Mouse (Mus musculus) urinary bladder, postnatal 25 days (tissue): ENCODE results near the gene Hsh2d.

Experiments used
- DNase-seq: peaks from one replicate; pipeline ENCODE4 v3.0.0; 2022; ENCODE audit warnings: low spot score

Hsh2d gene

DNA sequence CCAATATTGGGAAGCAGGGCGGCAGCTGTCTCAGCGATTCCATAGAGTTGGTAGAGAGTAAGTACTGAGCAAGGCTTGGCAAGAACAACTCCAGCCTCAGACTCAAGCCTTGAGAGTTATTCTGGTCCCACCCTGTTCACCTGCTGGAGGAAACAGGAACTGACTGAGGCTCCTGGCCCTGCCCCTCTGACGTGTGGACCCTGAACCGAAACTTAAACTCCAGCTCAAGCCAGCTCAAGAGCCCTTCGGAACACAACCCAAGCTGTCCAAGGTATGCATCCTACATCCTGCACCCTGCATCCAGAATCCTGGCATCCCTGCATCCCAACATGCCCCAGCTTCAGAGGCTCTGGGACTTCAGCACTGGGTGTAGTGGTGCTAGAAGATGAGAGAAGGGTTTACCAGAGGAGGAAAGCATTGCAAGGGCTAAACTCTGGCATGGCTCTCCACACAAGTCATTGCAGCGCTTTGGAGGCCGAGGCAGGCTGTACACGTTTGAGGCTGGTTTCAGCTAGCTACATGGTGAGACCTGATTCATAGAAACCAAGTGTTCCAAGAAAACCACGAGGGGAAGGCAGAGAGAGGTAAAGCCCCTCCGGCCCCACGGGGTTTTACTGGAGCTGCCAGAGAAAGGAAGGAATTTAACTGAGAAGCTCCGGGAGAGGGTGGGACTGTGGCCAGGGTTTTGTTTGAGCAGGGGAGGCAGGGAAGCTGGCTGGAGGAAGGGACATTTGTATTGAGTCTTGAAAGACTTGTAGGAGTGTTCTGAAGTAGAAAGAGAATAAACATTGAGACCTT is at the start of gene Hsh2d:
TSS of gene Hsh2d (plus strand) at position 222 of the 798 bp plus-strand sequence.
- DNase-seq, result no peak

- no peak for DNase-seq
Measured at GRCm38 (mm10) chr8:72143256-72143824, 46.1 kb upstream of the Hsh2d start.

DNA sequence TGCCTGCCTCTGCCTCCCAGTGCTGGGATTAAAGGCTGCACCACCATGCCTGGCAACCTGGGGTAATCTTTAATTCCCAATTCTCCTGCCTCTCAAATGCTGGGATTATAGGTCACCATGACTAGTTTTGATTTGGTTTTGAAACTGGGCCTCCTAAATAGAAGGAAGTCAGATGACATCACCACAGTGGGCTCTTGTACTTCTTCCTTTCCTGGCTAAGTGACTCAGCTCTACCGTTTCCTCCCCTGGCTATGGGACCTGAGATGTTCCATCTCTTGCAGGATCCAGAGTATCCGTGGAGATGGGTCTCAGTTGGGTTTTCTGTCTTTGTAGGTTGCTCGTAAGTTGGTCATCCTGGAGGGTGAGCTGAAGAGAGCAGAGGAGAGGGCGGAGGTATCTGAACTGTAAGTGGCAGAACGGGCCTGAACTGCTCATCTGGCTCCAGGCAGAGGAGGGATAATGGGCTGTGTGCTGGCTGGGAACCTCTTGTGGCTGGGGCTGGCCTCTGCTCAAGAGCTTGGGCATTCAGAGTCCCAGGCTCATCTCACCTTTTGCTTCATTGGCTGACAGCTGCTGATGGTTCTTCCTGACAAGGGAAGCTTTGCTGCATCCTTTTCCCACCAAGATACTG is 45.0 kb upstream of the Hsh2d start:
- DNase-seq, result no peak

DNA sequence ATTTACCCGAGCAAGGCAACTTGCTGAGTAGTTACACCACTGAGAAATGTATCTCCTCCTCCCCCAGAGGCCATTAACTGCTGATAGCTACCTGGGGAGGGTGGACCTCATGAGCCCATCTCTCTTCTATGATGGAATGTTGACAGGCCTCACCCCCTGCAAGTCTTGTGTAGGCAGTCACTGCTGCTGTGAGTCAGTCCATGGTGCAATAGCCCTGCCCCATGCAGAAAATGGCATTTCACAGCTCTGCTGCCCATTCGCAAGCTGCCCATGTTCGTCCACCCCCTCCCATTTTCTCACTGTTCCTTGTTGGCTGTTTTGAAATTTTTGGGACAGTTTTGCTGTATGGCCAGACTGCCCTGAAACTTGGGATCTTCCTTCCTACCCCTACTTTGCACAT is 43.9 kb upstream of the Hsh2d start:
- no peak for DNase-seq

- DNase-seq, result no peak
Measured at GRCm38 (mm10) chr8:72146056-72146455, 43.4 kb upstream of the Hsh2d start.

DNA sequence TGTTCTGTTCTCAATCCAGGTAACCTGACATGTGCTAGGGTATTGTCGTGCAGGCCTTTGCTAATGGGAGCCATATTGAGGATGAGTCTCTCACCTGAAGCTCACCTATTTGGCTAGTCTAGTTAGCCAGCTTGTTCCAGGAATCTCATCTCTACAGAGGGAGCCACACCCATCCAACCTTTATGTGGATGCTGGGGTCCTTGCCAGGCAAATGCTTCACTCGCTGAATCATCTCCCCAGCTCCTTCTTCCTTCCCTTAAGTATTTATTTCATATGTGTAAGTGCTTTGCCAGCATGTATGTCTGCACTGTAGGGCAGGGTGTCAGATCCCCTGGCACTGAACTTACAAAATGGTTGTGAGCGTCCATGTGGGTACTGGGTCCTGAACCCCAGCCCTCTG is 42.9 kb upstream of the Hsh2d start:
- DNase-seq, result no peak

DNA sequence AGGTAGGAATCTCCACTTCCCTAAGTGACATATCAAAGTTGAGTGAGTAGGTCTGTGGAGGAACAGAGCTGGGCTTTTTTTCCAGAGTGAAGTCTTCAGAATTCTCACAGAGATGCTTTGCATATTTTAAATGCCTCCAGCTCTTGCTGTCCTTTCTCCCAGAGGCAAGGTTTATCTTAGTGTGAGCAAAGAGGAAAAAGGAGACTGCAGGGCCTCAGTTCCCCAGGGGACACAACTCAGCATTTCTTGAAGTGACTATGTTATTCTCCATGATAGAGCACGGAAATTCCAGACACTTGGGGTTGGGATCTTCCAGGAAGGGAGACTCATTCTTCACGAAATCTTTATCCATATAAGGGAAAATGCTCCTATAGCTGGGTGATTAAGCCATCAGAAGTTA is 42.2 kb upstream of the Hsh2d start:
- DNase-seq, result no peak

DNA sequence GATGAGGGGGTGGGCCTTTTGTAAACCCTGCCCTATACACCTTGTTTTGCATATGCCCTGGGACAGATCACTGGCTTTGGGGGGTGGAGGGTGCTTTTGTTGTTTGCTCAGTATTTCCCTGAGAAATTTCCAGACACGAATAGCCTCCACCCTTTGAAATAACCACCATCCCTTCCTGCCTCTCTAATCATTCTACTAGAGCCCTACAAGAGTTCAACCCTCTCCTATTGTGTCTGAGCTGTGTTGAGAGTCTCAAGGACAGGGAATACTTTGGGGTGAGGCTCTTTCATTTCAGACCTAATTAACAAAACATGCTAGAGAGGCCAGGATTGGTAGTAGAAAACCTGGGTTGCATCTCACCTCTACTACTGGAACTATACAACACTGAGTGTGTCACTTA is 40.4 kb upstream of the Hsh2d start:
- no peak for DNase-seq

DNA sequence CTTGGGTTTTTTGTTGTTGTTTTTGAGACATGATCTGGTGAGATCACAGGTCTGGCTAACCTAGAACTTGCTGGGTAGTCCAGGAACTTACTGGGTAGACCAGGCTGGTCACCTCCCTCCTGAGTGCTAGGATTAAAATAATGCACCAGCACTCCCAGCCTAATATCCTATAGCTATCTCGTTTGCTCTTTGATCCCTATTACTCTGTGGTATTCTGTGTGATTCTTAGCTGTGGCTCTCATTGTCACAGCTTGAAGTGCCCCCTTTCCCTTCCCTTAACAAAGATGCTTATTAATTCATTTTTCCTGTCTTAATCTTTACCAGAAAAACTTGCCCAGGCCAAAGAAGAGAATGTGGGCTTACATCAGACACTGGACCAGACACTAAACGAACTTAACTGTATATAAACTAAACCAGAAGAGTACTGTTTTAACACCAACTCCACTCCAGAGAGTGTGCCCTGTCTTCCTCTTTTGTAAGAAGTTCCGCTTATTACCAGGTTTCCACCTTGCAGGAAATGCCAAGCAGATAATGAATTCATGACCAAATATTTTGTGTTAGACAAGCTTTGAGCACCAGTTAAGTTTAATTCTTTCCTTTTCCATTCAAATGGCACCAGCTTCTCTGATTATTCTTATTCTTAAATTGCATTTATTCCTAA is 37.9 kb upstream of the Hsh2d start:
- DNase-seq, result no peak

- no peak for DNase-seq
Measured at GRCm38 (mm10) chr8:72153382-72153781, 36.1 kb upstream of the Hsh2d start.

DNA sequence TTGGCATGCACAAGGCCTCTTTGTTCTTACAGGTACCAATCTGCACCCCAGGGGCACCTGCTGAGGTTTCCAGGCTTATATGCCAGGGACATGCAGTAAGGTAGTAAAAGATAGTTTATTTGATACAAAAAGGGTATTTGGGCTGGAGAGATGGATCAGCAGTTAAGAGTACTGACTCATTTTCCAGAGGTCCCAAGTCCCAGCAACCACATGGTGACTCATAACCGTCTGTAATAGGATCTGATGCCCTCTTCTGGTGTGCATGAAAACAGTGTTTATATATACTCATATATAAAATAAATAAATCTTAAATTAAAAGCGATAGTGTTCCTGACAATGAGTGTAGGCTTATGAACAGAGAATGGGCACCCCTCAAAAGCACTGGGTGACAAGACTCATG is 31.3 kb upstream of the Hsh2d start:
- DNase-seq, result no peak

- DNase-seq, result no peak
Measured at GRCm38 (mm10) chr8:72158726-72159125, 30.7 kb upstream of the Hsh2d start.

GRCm38 (mm10) chr8:72160007-72160406 is 29.4 kb upstream of the Hsh2d start:
- no peak for DNase-seq

DNA sequence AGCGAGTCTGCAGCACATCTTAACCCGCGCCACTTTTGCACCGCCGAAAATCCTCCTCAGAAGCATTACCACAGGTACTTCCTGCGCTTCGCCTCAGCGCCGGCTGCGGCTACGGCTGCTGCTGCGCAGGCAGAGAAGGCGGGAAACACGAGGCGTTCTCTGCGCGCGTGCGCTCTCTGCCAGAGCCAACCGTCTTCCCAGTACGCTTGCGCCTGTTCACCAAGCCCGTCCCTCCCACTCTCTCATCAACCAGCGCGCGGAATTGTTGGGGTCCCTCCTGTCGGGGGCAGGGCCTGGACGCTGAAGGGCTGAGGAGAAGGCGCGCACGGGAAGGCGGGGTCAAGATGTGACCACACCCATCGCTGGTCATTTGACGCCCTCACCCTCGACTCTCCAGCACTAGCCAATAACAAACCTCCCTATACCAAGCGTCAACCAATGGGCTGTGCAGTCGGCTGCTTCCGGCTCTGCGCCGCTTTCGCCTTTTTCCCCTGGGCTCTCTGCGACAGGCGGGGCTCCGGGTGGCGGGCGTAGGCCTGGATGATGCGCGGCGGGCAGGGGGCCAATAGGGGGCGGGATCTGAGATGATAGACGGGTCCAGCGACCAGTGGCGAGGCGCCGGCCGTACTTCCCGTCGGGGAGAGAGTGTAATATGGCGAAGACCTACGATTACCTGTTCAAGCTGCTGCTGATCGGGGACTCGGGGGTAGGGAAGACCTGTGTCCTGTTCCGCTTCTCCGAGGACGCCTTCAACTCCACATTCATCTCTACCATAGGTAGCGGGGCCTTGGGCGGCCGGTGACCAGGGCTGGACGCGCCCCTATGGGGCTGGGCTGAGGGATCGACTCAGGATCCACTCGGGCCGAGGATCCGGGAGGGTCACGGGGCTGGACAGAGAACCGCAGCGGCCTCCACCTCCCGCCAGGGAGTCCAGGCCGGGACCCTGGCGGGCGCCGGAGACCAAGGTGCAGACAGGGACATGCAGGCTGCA is 28.4 kb upstream of the Hsh2d start, which contains the start of gene Rab8a:
TSS of gene Rab8a (plus strand) at position 494 of the 991 bp plus-strand sequence.
- peak; percentile 99 for DNase-seq

- DNase-seq, result no peak
Measured at GRCm38 (mm10) chr8:72162821-72163220, 26.6 kb upstream of the Hsh2d start.

DNA sequence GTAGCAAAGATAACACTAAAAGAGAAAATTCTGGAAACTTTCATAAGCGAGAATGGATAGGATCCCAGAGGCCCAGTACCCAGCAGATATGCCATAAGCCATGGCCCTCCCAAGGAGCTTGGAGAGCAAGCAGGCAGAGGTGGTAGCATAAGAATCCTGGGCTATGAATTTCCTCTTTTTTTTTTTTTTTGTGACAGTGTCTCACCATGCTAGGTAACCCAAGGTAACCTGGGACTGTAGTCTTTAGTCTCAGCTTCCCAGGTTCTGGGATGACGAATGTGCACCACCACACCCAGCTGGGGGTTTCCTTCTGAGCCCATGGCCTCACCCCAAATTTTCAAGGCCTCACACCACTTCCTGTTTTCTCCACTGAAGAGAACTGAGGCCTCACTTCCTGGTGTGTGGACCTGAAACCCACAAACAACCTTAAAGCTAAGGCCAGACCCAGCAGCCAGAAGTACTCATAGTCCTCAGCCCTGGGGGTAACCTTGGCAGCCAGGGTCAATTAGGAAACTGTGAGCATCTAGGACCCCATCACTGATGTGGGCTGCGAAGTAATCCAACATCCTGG is 20.3 kb upstream of the Hsh2d start:
- DNase-seq, result no peak

DNA sequence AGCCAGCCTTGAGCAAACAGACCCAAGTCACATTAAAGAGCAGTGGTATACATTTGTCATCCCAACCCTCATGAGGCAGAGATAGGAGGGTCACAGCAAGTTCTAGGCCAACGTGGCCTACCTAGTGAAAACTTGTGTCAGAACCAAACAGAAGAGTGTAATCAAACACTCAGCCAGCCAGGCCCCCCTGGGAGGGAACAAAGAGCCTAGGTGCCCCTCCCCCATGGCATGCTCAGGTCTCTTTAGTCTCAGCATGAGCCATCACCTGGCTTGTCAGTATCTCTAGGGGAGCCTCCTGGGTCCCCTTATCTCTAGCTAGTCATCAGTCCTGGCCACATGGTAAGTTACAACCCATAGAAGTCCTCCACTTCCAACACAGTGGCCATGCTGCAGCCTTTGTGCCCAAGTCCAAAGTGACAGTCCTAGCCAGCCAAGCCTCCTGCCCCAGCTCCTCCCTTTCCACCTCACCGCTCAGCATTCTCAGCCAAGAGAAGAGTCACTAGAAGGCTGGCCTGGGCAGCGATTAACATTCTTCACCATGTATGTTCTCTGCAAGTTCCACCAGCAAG is 19.7 kb upstream of the Hsh2d start:
- no peak for DNase-seq

DNA sequence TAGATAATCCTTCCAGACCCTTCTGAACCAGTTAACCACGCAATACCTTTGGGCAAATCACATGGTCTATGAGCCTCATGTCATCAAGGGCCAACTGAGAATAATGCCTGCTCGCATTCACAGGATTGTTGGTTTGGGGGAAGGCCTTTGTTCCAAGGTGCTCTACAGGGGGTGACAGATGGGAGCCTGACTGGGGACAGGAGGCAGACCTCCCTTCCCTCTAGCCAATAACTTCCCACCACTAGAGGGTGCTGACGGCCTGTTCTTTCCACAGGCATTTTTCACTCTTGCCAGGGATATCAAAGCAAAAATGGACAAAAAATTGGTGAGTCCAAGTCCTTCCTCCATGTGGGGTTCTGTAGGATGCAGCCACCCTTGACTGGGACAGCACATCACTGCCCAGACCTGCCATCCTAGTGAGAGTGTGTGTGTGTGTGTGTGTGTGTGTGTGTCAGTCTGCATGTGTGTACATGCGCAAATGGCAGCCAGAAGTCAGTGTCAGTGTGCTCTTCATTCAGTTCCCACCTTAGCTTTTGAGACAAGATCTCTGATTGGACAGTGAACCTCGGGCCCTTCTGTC is 12.0 kb upstream of the Hsh2d start:
- DNase-seq, result peak; percentile 60

DNA sequence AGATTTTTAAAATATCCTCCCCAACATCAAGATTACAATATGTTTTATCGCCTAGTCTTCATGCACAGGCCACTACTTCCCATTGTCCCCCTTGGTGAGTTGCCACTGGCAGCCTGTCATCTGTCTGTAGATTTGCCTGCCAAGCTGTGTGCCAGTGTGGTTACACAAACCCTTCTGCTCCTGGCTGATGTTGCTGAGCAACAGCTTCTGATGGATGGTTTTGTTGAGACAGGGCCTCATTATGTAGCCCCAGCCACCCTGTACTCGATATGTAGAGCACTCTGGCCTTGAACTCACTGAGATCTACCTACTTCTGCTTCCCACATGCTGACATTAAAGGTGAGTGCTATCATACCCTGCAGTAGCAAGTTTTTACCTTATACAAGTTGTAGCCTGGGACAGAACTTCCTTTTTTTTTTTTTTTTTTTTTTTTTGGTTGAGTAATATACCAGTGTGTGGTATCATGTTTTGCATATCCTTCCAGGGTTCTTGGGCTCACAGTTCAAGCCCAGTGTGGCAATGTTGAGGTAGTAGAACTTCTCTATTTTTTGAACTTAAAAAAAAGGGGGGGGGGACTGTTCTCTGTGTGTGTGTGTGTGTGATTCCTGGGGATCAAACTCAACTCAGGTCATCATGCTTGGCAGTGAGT is 5.8 kb upstream of the Hsh2d start:
- DNase-seq, result no peak

DNA sequence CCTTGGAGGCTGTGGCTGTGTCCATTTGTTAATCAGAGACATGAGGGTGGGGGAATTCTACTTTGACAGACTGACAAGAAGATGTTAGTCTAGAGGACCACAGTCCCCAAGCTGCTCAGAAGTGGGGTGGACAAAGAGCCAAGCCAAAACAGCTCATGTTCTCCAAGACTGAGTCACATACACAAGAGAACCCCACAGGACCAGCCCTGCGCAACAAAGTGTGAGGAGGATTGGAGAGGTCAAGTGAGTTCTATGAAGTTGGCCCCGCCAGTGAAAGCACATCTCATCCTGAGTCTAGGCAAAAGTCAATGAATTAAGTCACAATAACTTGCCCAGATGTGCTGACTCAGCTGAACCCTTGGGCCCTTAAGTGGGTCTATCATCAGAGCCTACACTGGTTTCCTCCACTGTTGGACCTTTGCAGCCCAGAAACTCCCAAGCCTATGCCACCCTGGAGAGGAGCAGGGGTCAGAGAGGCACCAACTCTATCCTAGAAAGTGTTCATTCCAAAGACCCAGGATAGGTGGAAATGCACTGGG is 1.6 kb upstream of the Hsh2d start:
- no peak for DNase-seq
